Mouse (Mus musculus) midbrain, embryonic 10.5 days (tissue): ENCODE results near the gene Cryab. TPM values are rescaled to one million over a fixed set of nuclear protein-coding genes. Genes with fewer than 3 reads are reported as not detected.

Experiments used
- DNase-seq: peaks from one replicate; pipeline ENCODE4 v3.0.0-alpha.2; 2017; ENCODE audit warnings: low spot score
- H3K27ac ChIP-seq: fragments of 300-500 bp; sonication (generic); replicated peaks from 2 replicates; pipeline ENCODE4 v1.5.1; 2016; ENCODE audit warnings: mild to moderate bottlenecking
- H3K27me3 ChIP-seq: fragments of 300-500 bp; sonication (generic); 2 replicates; pipeline ENCODE4 v1.6.1; 2016; ENCODE audit warnings: low read depth, mild to moderate bottlenecking; ENCODE audit not compliant: poor library complexity, severe bottlenecking
- H3K36me3 ChIP-seq: fragments of 300-500 bp; sonication (generic); 2 replicates; pipeline ENCODE4 v1.6.1; 2016; ENCODE audit warnings: mild to moderate bottlenecking, moderate library complexity
- H3K4me1 ChIP-seq: fragments of 300-500 bp; sonication (generic); 2 replicates; pipeline ENCODE4 v1.6.1; 2016
- H3K4me3 ChIP-seq: fragments of 300-500 bp; sonication (generic); 2 replicates; pipeline ENCODE4 v1.5.1; 2016; ENCODE audit warnings: mild to moderate bottlenecking, moderate library complexity
- H3K9me3 ChIP-seq: fragments of 300-500 bp; sonication (generic); replicated peaks from 2 replicates; pipeline ENCODE4 v1.6.1; 2016; ENCODE audit warnings: mild to moderate bottlenecking
- WGBS: fragments of 180-500 bp; shearing (Covaris S2); methylation state at CpG from one replicate; pipeline ENCODE4 v1.1.7; 2016; 5-methylcytosine and 5-hydroxymethylcytosine counted together
- polyA plus RNA-seq: library from polyadenylated mRNA; unstranded; fragments of >200 nt; fragmentation: Nextera tagmentation; extraction: Ambion mirVana; gene quantifications from 2 replicates; pipeline ENCODE4 v1.2.1, GENCODE M21; 2016

Gene Cryab
- polyA plus RNA-seq, 1 experiment from 2014 or later: 3.6 TPM

DNA sequence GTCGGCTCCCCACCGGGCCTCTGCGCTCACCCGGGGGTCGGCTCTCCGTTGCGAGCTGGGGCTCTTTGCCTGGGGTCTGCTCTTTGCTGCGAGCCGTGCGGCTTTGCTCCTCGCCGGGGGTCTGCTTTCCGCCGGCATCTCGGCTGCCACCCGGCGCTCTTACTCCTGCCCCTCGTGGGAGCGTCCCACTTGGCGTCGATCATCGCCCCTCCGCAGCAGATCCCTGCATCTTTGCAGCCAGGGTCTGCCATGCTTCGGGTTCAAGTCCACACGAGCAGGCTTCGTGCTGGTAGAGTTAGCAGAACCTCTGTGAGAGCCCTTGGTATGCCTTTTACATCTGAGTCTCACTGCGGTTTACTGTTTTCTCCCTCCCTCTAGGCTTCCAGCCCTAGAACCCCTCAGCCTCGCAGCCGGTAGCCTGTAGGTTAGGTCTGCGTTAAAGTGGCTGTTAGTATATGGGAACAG is 24.6 kb downstream of the Cryab start:
- Histone ChIP-seq H3K4me1 (peaks cover 24% of the 10 kb centered on the region), H3K36me3 (peaks cover 42% of the 10 kb centered on the region), H3K27ac (peak overlapping the region; percentile 93), H3K4me3 (peak overlapping the region; percentile 96), H3K27me3 (no peaks in the 10 kb centered on the region), H3K9me3 (no peaks in the 10 kb centered on the region)
- DNase-seq: no peak
- WGBS: under 1% methylated on average over 28 of the region's 30 CpGs

DNA sequence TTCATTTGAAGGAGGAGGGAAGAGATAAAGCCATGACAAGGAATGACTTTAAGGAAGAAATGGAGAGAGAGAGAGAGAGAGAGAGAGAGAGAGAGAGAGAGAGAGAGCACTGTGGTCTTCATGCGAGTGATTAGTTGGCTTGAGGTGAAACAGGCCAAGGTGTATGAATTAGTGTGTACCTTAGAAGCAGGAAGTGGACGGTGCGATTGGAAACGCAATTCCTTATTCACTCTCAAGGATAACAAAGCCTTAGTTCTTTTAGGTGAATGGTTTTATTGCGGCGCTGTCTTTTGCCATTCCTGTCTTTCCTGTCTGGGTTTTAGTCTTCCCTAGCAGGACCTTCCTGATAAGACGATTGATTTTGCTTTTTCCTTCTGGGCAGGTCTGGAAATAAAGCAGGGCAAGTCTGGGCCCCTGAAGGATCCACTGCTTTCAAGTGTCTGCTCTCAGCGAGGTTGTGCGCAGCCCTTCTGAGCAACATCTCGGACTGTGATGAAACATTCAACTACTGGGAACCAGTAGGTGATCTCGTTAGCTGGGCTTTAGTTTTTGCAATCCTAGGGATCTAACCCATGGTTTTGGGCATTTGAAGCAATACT is 25.1 kb downstream of the Cryab start:
- H3K4me1 ChIP-seq: peaks cover 24% of the 10 kb centered on the region
- 75% methylated on average over 11 of the region's 11 CpGs for WGBS
- H3K27me3 ChIP-seq: no peaks in the 10 kb centered on the region
- H3K9me3 ChIP-seq: no peaks in the 10 kb centered on the region
- H3K36me3 ChIP-seq: peaks cover 48% of the 10 kb centered on the region
- peak overlapping the region; percentile 93 for H3K27ac ChIP-seq
- no peak for DNase-seq
- peak overlapping the region; percentile 96 for H3K4me3 ChIP-seq

DNA sequence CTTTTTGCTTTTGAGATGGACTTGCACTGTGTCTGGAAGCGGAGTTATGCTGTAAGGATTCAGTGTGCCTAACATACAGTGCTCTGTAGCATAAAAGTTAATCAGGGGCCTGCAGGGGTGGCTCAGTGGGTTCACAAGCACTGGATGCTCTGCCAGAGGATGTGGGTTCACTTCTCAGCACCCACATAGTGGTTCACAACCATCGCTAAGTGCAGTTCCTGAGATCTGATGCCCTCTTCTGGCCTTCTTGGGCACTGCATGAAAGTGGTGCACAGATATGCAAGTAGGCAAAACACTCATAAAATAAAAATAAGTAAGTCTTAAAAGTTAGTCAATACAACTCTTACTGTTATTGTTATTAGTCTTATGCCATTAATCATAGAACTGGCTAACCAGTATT is 31.0 kb downstream of the Cryab start:
- WGBS: 70% methylated on average over 2 of the region's 2 CpGs
- Histone ChIP-seq H3K27me3 (no peaks in the 10 kb centered on the region), H3K9me3 (no peaks in the 10 kb centered on the region), H3K27ac (no peak overlapping the region), H3K4me1 (no peaks in the 10 kb centered on the region), H3K4me3 (no peak overlapping the region), H3K36me3 (peaks cover 91% of the 10 kb centered on the region)
- peak; percentile 29 for DNase-seq

DNA sequence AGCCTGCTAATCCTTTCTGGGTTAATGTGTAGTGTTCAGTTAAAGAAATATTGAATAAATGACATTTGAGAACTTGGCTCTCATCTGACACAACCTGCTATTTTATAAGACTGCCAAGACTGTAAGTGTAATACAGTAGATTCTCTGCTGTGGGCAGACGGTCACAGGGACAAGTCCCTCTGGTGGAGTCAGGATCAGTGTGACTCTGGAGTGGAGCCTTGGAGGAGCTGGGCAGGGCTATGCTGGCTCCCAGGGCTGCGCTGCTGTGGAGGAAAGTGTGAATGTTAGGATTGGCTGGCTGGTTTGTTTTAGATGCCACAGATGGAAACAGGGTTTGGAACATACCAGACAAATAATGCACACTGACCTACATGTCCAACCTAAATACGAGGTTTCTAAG is 44.1 kb downstream of the Cryab start:
- H3K27ac ChIP-seq: no peak overlapping the region
- no peaks in the 10 kb centered on the region for H3K9me3 ChIP-seq
- no peak overlapping the region for H3K4me3 ChIP-seq
- no peaks in the 10 kb centered on the region for H3K27me3 ChIP-seq
- WGBS: 94% methylated on average over 3 of the region's 3 CpGs
- H3K36me3 ChIP-seq: peaks cover 46% of the 10 kb centered on the region
- no peaks in the 10 kb centered on the region for H3K4me1 ChIP-seq
- DNase-seq: no peak

DNA sequence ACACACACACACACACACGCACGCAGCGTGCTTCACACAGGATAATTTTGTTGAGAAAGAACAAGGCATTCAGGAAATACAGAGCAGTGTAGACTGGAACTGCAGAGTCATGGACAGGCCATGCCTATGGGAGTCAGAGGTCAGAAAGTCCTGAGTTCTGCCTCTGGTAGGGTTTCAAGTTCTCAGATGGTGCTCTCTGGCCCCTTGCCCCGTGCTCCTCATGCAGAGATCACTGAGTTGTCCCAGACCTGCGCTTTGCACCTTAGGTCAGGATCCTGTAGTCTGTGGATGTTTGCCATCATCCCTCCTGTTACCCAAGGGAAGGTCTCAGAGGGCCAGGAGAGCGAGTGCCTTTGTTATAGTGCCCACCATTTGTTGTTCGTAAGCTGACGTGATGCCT is 45.7 kb downstream of the Cryab start:
- WGBS: 91% methylated on average over 8 of the region's 8 CpGs
- no peak overlapping the region for H3K4me3 ChIP-seq
- no peaks in the 10 kb centered on the region for H3K27me3 ChIP-seq
- H3K36me3 ChIP-seq: peaks cover 42% of the 10 kb centered on the region
- no peaks in the 10 kb centered on the region for H3K4me1 ChIP-seq
- no peak overlapping the region for H3K27ac ChIP-seq
- no peak for DNase-seq
- H3K9me3 ChIP-seq: no peaks in the 10 kb centered on the region

- WGBS: 96% methylated on average over 7 of the region's 7 CpGs
- Histone ChIP-seq H3K27ac (no peak overlapping the region), H3K36me3 (peaks cover 42% of the 10 kb centered on the region), H3K4me1 (no peaks in the 10 kb centered on the region), H3K9me3 (no peaks in the 10 kb centered on the region), H3K4me3 (no peak overlapping the region), H3K27me3 (no peaks in the 10 kb centered on the region)
- no peak for DNase-seq
Measured at GRCm38 (mm10) chr9:50797641-50798040, 46.5 kb downstream of the Cryab start.

- Histone ChIP-seq H3K9me3 (no peaks in the 10 kb centered on the region), H3K4me1 (no peaks in the 10 kb centered on the region), H3K4me3 (no peak overlapping the region), H3K27me3 (no peaks in the 10 kb centered on the region), H3K36me3 (peaks cover 44% of the 10 kb centered on the region), H3K27ac (no peak overlapping the region)
- 92% methylated on average over 5 of the region's 5 CpGs for WGBS
- DNase-seq: no peak
Measured at GRCm38 (mm10) chr9:50798368-50798767, 47.2 kb downstream of the Cryab start.

GRCm38 (mm10) chr9:50800985-50801384 is 49.9 kb downstream of the Cryab start:
- no peaks in the 10 kb centered on the region for H3K9me3 ChIP-seq
- H3K27me3 ChIP-seq: no peaks in the 10 kb centered on the region
- no peak overlapping the region for H3K4me3 ChIP-seq
- 58% methylated on average over 2 of the region's 2 CpGs for WGBS
- peaks cover 62% of the 10 kb centered on the region for H3K36me3 ChIP-seq
- DNase-seq: no peak
- no peak overlapping the region for H3K27ac ChIP-seq
- no peaks in the 10 kb centered on the region for H3K4me1 ChIP-seq

DNA sequence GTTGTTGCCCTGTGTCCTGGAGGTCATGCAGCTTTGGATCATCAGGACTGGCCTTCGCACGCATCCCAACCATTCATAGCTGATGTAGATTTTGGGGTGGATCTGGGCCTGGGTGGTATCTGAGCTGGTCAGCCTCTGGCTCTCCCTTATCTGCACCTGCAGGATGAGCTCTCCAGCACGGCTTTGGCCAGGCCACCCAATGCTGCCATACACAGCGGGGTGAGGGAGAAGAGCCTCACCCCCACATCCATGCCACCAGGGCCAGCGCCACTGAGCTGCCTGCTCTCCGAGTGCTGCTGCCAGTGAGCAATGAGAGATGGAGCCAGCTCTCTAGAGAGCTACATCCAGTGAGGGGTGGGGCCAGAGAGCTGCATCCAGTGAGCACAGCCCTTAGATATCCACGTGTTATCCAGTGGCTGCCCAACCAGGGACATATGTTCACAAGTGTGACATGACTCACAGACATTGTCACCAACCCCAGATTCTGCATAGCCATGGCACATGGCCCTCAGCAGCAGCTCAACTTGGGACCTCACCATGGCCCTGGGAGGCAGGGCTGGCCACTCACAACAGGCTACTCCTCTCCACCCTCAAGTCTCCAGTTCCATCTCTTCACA is 52.0 kb downstream of the Cryab start:
- DNase-seq: no peak
- Histone ChIP-seq H3K4me1 (no peaks in the 10 kb centered on the region), H3K4me3 (no peak overlapping the region), H3K36me3 (peaks cover 81% of the 10 kb centered on the region), H3K27ac (no peak overlapping the region; the same call in 1 of the 2 replicates), H3K27me3 (no peaks in the 10 kb centered on the region), H3K9me3 (no peaks in the 10 kb centered on the region)
- 92% methylated on average over 7 of the region's 7 CpGs for WGBS

Other genes starting within 250 kb of the Cryab start
- 86.9 and 95.9 TPM in 2 replicates for gene Pts, start 222.6 kb upstream of the Cryab start, polyA plus RNA-seq
- 8.9 and 14.6 TPM in 2 replicates for gene Il18, start 196.5 kb upstream of the Cryab start, polyA plus RNA-seq
- 0.19 and 0.34 TPM in 2 replicates for gene Bco2, start 196.1 kb upstream of the Cryab start, polyA plus RNA-seq
- 0.16 and 0.36 TPM in 2 replicates for gene Tex12, start 190.0 kb upstream of the Cryab start, polyA plus RNA-seq
- gene Sdhd, start 147.5 kb upstream of the Cryab start, polyA plus RNA-seq: 309 and 339 TPM in 2 replicates
- gene Timm8b, start 147.4 kb upstream of the Cryab start, polyA plus RNA-seq: 339 and 340 TPM in 2 replicates
- 7.6 and 8.4 TPM in 2 replicates for gene Pih1d2, start 134.0 kb upstream of the Cryab start, polyA plus RNA-seq
- gene Nkapd1, start 133.9 kb upstream of the Cryab start, polyA plus RNA-seq: 19.9 and 20.2 TPM in 2 replicates
- 57.5 and 58.6 TPM in 2 replicates for gene Dlat, start 91.5 kb upstream of the Cryab start, polyA plus RNA-seq
- gene Dixdc1, start 11.8 kb upstream of the Cryab start, polyA plus RNA-seq: 20.6 and 21.8 TPM in 2 replicates
- 1.4 TPM in 2 replicates for gene 2310030G06Rik, start 4.8 kb upstream of the Cryab start, polyA plus RNA-seq
- 0.33 and 0.60 TPM in 2 replicates for gene Hspb2, start 1.0 kb downstream of the Cryab start, polyA plus RNA-seq
- 12.1 and 12.8 TPM in 2 replicates for gene Fdxacb1, start 16.9 kb downstream of the Cryab start, polyA plus RNA-seq
- gene Alg9, start 23.7 kb downstream of the Cryab start, polyA plus RNA-seq: 37.9 and 38.1 TPM in 2 replicates
- gene 1110032A03Rik, start 24.2 kb downstream of the Cryab start, polyA plus RNA-seq: 29.6 and 30.1 TPM in 2 replicates
- 143 and 160 TPM in 2 replicates for gene Ppp2r1b, start 94.0 kb downstream of the Cryab start, polyA plus RNA-seq